Mouse (Mus musculus) ES-Bruce4 (cell line): Measurements from ENCODE around the gene Impg1.

Source experiments
- CTCF ChIP-seq: IDR thresholded peaks from one replicate; pipeline ENCODE4 v1.8.1; 2011; ENCODE audit warnings: low read depth, low read length
- POLR2A ChIP-seq: IDR thresholded peaks from one replicate; pipeline ENCODE4 v1.8.1; 2011; ENCODE audit warnings: low read length; ENCODE audit not compliant: insufficient read depth

GRCm38 (mm10) chr9:80368636-80369035 is 96.6 kb downstream of the Impg1 start:
- TF ChIP-seq POLR2A, result no peak
- TF ChIP-seq CTCF, result no peak
